Mouse (Mus musculus) forebrain, embryonic 13.5 days (tissue): ENCODE data around the gene Cox4i2. TPM values are rescaled to one million over a fixed set of nuclear protein-coding genes. Genes with fewer than 3 reads are reported as not detected.

Source experiments
- ATAC-seq: fragments of 200-750 bp; cut with Nextera tagmentation; 2 replicates; pipeline ENCODE4 v1.8.0; 2017
- H3K27ac ChIP-seq: fragments of 300-500 bp; sonication (generic); 2 replicates; pipeline ENCODE4 v1.5.1; 2015; ENCODE audit warnings: inconsistent platforms, mild to moderate bottlenecking, moderate library complexity
- H3K27me3 ChIP-seq: fragments of 300-500 bp; sonication (generic); 2 replicates; pipeline ENCODE4 v1.6.1; 2015; ENCODE audit warnings: mild to moderate bottlenecking, inconsistent platforms
- H3K36me3 ChIP-seq: fragments of 300-500 bp; sonication (generic); 2 replicates; pipeline ENCODE4 v1.6.1; 2015; ENCODE audit warnings: mild to moderate bottlenecking, inconsistent platforms; ENCODE audit not compliant: poor library complexity, severe bottlenecking
- H3K4me1 ChIP-seq: fragments of 300-500 bp; sonication (generic); 2 replicates; pipeline ENCODE4 v1.6.1; 2015; ENCODE audit warnings: inconsistent platforms
- H3K4me2 ChIP-seq: fragments of 300-500 bp; sonication (generic); 2 replicates; pipeline ENCODE4 v1.6.1; 2015; ENCODE audit warnings: inconsistent platforms, mild to moderate bottlenecking, moderate library complexity
- H3K4me3 ChIP-seq: fragments of 300-500 bp; sonication (generic); 2 replicates; pipeline ENCODE4 v1.5.1; 2015; ENCODE audit warnings: mild to moderate bottlenecking, inconsistent platforms
- H3K9ac ChIP-seq: fragments of 300-500 bp; sonication (generic); 2 replicates; pipeline ENCODE4 v1.6.1; 2015; ENCODE audit warnings: mild to moderate bottlenecking, inconsistent platforms
- H3K9me3 ChIP-seq: fragments of 300-500 bp; sonication (generic); replicated peaks from 2 replicates; pipeline ENCODE4 v1.6.1; 2016; ENCODE audit warnings: inconsistent platforms
- WGBS: fragments of 180-500 bp; shearing (Covaris S2); methylation state at CpG from one replicate; pipeline ENCODE4 v1.1.7; 2015; 5-methylcytosine and 5-hydroxymethylcytosine counted together
- polyA plus RNA-seq: library from polyadenylated mRNA; unstranded; fragments of >200 nt; fragmentation: Nextera tagmentation; extraction: Ambion mirVana; gene quantifications from 2 replicates; pipeline ENCODE4 v1.2.1, GENCODE M21; 2015

Cox4i2 gene
- polyA plus RNA-seq, 1 experiment from 2014 or later = 4.4 TPM

DNA sequence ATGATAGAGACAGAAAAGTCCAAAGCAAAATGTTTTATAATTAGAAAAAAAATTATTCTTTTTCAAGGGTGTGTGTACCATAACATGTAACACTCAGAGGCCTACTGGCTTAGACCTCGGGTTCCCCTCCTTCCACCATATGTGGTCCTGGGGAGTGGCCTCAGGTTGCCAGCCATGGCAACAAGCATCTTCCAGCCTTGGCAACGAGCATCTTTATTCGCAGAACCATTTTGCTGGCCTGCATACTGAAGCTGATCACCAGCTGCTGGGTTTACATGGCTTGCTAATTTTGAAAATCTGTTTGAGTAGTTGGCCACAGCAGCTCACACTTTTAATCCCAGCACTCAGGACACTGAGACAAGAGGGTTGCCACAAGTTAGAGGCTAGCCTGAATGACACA is 22.0 kb downstream of the Cox4i2 start:
- Histone ChIP-seq H3K4me1 (no peaks in the 10 kb centered on the region), H3K4me2 (no peak overlapping the region), H3K9ac (no peak overlapping the region), H3K36me3 (peaks cover 21% of the 10 kb centered on the region), H3K27me3 (no peaks in the 10 kb centered on the region), H3K4me3 (no peak overlapping the region), H3K9me3 (no peaks in the 10 kb centered on the region), H3K27ac (no peak overlapping the region)
- ATAC-seq = no peak
- WGBS = 87% methylated on average over 3 of the region's 3 CpGs

DNA sequence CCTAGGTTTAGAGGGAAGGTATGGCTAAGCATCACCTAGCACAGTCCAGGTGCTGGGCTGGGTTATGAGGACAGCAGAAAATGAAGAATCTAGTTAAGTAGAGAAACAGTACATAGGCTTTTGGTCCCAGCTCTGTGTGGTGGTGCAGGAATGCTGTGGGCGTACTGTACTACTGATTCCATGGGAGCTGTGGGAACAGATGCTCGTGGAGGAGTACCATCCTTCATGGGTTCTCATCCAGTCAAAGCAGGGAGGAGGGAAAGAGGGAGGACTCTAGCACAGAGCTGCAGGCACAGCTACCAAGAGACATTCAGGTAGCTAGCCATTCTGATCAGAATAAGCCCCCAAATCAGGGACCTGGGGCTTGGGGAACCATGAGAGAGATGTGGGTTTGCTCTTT is 22.5 kb downstream of the Cox4i2 start:
- WGBS = 90% methylated on average over 2 of the region's 2 CpGs
- Histone ChIP-seq H3K9ac (no peak overlapping the region), H3K4me3 (no peak overlapping the region), H3K4me2 (no peak overlapping the region), H3K27ac (no peak overlapping the region), H3K4me1 (no peaks in the 10 kb centered on the region), H3K9me3 (no peaks in the 10 kb centered on the region), H3K36me3 (peaks cover 25% of the 10 kb centered on the region), H3K27me3 (no peaks in the 10 kb centered on the region)
- no peak for ATAC-seq

DNA sequence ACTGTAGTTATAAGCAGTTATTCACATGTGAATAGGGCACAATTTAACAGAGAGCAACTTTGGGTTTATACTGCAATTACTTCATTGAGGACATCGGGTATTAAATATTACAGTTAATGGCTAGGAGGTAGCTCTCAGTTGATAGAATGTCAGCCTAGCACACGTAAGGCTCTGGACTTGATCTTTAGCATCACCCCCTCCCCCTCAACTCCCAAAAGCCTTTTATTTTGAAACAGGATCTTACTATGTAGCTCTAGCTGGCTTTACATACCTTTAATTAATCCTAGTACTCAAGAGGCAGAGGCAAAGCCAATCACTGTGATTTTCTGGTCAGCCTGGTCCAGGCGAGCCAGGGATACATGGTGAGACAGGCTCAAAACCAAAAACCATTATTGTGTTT is 23.1 kb downstream of the Cox4i2 start:
- WGBS = 85% methylated on average over 3 of the region's 3 CpGs
- Histone ChIP-seq H3K4me3 (no peak overlapping the region), H3K9ac (no peak overlapping the region), H3K36me3 (peaks cover 31% of the 10 kb centered on the region), H3K27ac (no peak overlapping the region), H3K27me3 (no peaks in the 10 kb centered on the region), H3K4me1 (no peaks in the 10 kb centered on the region), H3K9me3 (no peaks in the 10 kb centered on the region), H3K4me2 (no peak overlapping the region)
- no peak for ATAC-seq

DNA sequence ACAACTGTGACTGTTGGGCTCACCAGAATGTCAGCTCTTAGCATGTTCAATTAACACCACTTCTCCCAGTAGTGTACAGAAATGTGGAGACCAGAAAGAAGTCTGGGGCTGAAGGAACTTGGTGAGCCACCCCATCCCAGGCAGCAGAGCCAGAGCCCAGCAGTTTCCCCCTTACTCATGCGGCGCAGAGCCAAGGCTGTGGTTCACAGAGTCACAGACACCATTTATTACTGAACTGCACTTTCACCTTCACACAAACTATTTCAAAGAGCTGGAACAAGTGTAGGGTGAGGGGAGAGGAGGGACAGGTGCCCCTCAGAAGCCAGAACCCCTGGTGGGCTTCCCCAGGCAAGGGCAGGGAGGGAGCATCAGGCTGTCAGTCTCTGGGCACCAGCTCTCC is 26.5 kb downstream of the Cox4i2 start:
- Histone ChIP-seq H3K27ac (no peak overlapping the region), H3K4me3 (no peak overlapping the region), H3K36me3 (peaks cover 46% of the 10 kb centered on the region), H3K9ac (no peak overlapping the region), H3K4me2 (no peak overlapping the region), H3K27me3 (no peaks in the 10 kb centered on the region), H3K9me3 (no peaks in the 10 kb centered on the region), H3K4me1 (no peaks in the 10 kb centered on the region)
- ATAC-seq = no peak
- WGBS = 95% methylated on average over 2 of the region's 2 CpGs

DNA sequence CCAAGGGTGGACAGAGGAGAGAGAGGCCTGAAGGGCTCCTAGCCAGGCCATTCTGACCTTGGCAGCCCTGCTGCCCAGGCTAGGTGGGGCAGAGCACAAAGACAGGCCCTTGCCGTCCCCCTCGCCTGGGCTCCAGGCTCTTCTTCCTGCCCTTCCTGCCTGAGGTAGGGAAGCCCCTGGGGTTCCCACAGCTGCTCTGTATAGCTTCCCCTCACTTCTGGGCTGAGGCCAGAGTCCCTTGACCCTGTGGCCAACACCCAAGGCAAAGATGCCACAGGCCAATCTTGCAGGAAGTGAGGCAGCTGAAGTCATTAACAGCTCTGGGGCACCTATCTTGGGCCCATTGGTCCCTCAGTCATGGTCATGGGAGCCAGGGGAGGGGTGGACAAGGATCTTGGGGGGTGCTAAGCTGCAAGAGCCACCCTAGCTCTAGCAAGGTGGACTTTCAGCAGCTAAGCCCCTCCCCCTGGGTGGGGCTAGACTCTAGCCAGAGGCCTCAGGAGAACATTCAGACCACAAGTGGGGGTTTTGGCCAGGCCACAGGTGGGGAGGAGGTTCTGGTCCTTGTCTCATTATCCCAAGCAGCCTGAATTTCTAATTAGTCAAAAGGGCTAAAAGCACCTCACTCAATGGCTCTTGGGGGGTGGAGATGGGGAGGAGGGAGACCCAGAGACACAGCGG is 27.2 kb downstream of the Cox4i2 start:
- H3K4me1 ChIP-seq = no peaks in the 10 kb centered on the region
- H3K27me3 ChIP-seq = no peaks in the 10 kb centered on the region
- WGBS = 73% methylated on average over 3 of the region's 3 CpGs
- H3K4me3 ChIP-seq = no peak overlapping the region
- H3K27ac ChIP-seq = no peak overlapping the region
- H3K36me3 ChIP-seq = peaks cover 46% of the 10 kb centered on the region
- no peak overlapping the region for H3K4me2 ChIP-seq
- no peak for ATAC-seq
- H3K9ac ChIP-seq = no peak overlapping the region
- no peaks in the 10 kb centered on the region for H3K9me3 ChIP-seq

DNA sequence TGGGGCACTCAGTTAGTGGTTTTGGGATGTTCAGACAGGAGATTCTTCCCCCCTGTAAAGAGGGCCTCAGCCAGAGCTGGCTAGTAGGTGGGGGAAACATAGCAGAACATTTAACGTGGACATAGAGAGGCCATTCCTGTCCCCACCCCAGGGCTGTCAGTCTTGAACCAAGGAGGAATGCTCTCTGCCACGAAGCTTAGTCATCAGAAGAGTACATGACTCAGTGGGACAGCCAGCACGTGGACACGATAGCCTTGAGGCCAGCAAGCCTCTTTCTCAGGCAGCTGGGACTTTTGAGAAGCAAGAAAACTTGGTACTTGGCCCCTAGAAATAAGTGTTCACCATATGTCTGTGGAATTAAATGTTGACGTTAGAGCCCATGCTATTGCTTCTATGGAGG is 28.7 kb downstream of the Cox4i2 start:
- WGBS = 79% methylated on average over 5 of the region's 5 CpGs

DNA sequence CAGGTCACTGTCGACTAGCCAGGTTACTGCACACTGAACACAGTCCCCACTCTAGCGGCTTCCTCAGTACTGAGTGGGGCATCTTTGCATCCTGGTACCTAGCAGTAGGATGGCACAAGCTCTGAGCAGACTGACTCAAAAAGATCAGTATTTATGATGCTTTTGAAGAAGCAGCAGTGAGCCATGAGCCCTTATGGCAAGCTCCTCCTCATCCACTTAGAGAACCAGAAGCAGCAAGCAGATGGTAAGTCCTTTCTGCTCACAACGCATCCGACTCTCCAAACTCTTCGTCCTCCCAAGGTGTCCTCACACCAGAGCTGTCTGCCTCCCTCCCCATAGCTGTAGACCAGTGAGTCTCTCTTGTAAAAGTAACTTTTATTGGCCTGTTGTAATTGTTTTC is 29.3 kb downstream of the Cox4i2 start:
- 96% methylated on average over 5 of the region's 5 CpGs for WGBS
- no peak overlapping the region for H3K27ac ChIP-seq
- no peaks in the 10 kb centered on the region for H3K4me1 ChIP-seq
- no peak for ATAC-seq
- H3K4me2 ChIP-seq = no peak overlapping the region
- no peaks in the 10 kb centered on the region for H3K27me3 ChIP-seq
- peaks cover 42% of the 10 kb centered on the region for H3K36me3 ChIP-seq
- H3K4me3 ChIP-seq = no peak overlapping the region
- H3K9ac ChIP-seq = no peak overlapping the region
- no peaks in the 10 kb centered on the region for H3K9me3 ChIP-seq

More for the DNA sequence above, 28.7 kb downstream of the Cox4i2 start:
- no peak overlapping the region for H3K4me3 ChIP-seq
- H3K4me1 ChIP-seq = no peaks in the 10 kb centered on the region
- H3K9ac ChIP-seq = no peak overlapping the region
- no peaks in the 10 kb centered on the region for H3K27me3 ChIP-seq
- H3K27ac ChIP-seq = no peak overlapping the region
- no peak overlapping the region for H3K4me2 ChIP-seq
- H3K36me3 ChIP-seq = peaks cover 42% of the 10 kb centered on the region
- H3K9me3 ChIP-seq = no peaks in the 10 kb centered on the region
- ATAC-seq = no peak

DNA sequence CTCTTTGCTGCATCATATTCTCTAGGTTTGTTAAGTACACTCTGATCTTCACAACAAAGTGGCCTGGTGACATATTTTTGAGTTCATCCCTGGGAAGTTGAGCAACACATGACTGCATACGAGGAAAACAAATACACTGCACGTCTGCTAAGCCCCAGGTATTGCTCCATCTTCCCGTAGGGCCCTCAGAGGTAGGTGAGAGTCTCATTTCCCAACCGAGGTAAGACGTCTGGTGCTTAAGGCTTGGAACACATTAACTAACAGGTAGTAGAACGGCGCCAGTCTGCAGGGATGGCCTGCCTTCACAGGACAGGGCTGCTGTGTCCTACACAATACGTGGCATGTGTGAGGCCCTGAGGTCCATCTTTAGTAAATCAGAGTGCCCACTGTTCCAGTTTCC is 30.7 kb downstream of the Cox4i2 start:
- H3K9ac ChIP-seq = no peak overlapping the region
- ATAC-seq = no peak
- H3K36me3 ChIP-seq = peaks cover 36% of the 10 kb centered on the region
- 94% methylated on average over 8 of the region's 8 CpGs for WGBS
- no peaks in the 10 kb centered on the region for H3K9me3 ChIP-seq
- H3K4me3 ChIP-seq = no peak overlapping the region
- H3K4me2 ChIP-seq = no peak overlapping the region
- H3K27me3 ChIP-seq = no peaks in the 10 kb centered on the region
- no peak overlapping the region for H3K27ac ChIP-seq
- peaks cover 10% of the 10 kb centered on the region for H3K4me1 ChIP-seq

DNA sequence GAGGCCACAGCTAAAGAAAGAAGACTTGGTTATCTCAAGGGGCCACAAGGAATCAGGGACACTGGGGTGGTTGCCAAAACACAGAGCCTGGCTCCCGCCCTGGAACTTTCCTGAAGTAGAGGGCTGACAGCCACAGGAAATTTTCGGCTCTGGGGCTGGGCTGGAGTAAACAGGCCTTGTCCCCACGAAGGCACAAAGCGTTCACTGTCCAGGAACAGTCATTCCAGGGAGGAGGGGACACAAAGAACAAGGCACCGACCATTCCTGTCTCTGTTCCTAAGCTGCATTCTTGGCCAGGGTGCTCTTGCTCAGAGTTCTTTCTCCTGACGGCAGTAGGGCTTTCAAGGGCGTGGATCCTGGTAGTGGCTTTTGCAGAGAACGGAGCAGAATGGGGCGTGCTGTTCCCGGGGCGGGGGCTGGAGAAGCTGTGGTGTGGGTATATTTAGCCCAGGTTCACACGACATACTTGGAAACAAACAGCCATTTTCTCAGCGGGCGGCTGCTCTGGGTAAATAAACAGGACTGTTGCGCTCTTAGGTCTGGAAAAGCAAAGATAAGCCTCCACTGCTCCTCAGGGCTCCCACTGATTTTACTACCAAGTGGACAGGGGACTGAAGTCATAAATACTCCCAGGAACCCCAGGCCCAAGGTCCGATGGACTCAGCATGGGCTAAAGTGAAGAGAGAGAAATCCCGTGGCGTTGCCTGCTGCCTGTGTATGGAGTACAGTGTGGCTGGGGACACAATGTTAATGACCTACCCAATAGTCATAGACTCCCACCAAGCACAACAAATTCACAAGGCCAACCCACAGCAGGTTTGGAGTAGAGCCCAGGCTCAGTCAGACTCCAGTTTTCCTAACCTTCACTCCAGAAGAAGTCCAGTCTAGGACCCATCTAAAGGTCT is 31.7 kb downstream of the Cox4i2 start:
- no peak for ATAC-seq
- Histone ChIP-seq H3K9me3 (no peaks in the 10 kb centered on the region), H3K9ac (no peak overlapping the region), H3K4me1 (peaks cover 11% of the 10 kb centered on the region), H3K27ac (no peak overlapping the region; the same call in 1 of the 2 replicates), H3K4me3 (no peak overlapping the region), H3K27me3 (no peaks in the 10 kb centered on the region), H3K4me2 (no peak overlapping the region), H3K36me3 (peaks cover 35% of the 10 kb centered on the region)
- WGBS = 80% methylated on average over 18 of the region's 18 CpGs

DNA sequence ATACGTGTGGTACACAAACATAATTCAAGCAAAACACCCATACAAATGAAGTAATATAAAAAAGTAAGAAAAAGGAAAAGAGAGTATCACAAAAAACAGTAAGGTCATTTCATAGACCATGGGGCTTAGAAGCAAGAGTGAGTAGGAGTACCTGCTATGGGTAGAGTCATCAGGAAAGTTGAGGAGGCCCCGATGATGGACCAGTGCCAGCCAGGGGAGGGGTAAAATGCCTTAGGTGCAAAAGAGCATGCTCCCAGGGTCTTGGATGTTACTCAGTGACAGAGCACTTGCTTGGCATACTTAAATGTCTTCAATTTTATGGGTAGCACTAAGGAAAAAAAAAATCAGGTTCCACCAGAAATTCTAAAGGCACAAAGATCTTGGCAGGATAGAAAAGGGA is 33.2 kb downstream of the Cox4i2 start:
- Histone ChIP-seq H3K36me3 (peaks cover 21% of the 10 kb centered on the region), H3K9me3 (no peaks in the 10 kb centered on the region), H3K4me2 (no peak overlapping the region), H3K4me1 (peaks cover 11% of the 10 kb centered on the region), H3K27ac (no peak overlapping the region), H3K27me3 (no peaks in the 10 kb centered on the region), H3K4me3 (no peak overlapping the region), H3K9ac (no peak overlapping the region)
- no peak for ATAC-seq
- whole genome bisulfite sequencing = 96% methylated on average over 2 of the region's 2 CpGs

DNA sequence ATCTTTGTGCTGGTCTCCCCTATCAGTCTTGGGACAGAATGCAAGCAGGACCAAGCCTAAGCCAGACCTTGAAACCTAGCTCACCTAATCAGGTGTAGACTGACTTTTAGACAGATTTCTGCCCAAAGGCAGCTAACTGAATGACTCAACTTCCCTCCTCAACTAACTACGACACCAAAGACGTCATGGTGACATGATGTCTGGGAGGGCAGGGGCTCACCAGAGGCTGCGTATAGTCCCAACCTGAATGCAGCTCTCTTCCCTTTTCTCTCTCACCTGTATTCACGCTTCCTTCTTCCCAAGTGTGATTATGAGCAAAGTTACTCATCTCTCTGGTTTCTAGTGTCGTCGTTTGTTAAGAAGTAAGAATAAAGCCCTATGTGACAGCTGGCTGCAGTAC is 33.6 kb downstream of the Cox4i2 start:
- Histone ChIP-seq H3K9ac (no peak overlapping the region), H3K36me3 (peaks cover 17% of the 10 kb centered on the region), H3K4me1 (peaks cover 11% of the 10 kb centered on the region), H3K9me3 (no peaks in the 10 kb centered on the region), H3K27ac (no peak overlapping the region), H3K4me2 (no peak overlapping the region), H3K4me3 (no peak overlapping the region), H3K27me3 (no peaks in the 10 kb centered on the region)
- ATAC-seq = no peak
- 93% methylated on average over 6 of the region's 6 CpGs for WGBS

DNA sequence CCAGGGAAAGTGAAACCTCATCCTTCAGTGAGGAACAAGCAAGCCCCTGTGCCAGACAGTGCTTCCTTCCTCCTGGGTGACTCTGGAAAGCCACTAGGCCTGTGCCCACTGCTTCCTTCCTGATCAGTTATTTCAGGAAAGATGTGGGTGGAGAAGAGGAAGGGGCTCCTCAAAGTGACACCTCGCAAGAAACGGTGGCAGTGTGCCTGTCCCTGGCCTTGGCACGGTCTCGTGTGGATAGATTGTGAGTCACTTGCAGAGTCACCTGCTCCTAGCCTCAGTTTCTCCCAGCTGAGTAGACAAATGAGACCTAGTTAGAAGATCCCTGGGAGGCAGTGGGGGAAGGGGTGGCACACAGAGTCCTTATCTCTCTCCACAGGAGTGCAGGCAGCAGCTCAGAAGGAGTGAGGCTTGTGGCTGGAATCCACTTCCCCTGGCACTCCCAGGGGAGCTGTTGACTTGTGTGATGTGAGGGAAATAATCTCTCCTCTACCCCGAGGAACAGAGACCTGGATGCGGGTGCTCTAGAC is 35.0 kb downstream of the Cox4i2 start:
- Histone ChIP-seq H3K4me1 (peaks cover 11% of the 10 kb centered on the region), H3K4me3 (no peak overlapping the region), H3K9ac (no peak overlapping the region), H3K27ac (no peak overlapping the region), H3K36me3 (peaks cover 15% of the 10 kb centered on the region), H3K4me2 (no peak overlapping the region), H3K27me3 (no peaks in the 10 kb centered on the region), H3K9me3 (no peaks in the 10 kb centered on the region)
- ATAC-seq = no peak
- 86% methylated on average over 6 of the region's 6 CpGs for WGBS
